Mouse (Mus musculus): ENCODE measurements around the gene Ap2a2.
A peak's percentile ranks its signal among the peaks of the same experiment; 100 is the strongest.

Ap2a2 gene

DNA sequence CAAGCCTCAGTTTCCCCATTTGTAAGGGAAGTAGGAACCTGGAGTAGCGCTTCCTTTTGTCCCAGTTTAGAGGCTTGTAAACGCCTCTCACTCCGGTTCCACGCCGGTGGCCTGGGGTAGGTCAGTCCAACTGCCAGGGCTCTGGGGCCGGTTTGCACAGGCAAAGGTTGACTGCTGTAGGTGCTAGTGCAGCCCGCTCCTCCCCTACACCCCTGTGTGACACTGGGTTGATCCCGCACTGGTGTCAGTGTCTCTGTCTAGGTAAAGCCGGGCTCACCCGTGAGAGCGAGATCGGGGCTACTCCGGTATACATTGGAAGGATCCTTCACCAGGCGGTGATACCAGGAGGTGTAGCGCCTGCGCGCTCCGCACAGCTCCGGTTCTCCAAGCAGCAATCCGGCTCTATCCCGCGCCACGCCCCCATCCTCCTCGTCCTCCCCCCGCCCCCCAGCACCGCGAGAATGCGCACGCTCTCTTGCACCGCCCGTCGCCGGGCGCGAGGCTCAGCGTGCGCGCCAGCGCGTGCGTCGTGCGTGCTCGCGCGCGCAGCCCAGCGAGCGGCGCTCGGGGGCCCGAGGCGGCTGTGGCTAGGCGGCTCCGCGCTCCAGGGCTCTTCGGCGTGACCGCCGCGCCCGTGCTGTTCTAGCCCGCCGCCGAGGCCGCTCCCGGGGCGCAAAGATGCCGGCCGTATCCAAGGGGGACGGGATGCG, at the start of gene Ap2a2:
Ap2a2 (plus strand) TSS at position 492 of the 710 bp plus-strand sequence.
- peak; percentile 93 for DNase-seq

DNA sequence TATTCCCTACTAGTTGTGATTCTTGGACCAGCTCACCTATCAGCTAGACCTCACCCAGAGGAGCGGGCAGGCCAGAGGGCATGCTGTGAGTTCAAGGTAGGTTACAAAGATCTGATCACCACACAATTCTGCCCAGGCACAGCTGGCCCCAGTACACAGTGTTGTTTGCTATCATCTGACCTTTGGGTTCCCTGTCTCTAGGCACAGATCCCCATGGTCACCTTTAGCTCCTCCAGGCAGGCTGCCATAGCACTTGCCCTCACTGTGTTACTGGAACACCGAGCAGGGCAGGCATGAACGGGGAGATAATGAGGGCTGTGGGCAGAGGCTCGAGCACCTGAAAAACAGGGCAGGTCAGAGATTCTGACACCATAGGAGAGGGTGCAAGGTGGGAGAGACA, 44.3 kb upstream of the Ap2a2 start:
- DNase-seq: no peak

DNA sequence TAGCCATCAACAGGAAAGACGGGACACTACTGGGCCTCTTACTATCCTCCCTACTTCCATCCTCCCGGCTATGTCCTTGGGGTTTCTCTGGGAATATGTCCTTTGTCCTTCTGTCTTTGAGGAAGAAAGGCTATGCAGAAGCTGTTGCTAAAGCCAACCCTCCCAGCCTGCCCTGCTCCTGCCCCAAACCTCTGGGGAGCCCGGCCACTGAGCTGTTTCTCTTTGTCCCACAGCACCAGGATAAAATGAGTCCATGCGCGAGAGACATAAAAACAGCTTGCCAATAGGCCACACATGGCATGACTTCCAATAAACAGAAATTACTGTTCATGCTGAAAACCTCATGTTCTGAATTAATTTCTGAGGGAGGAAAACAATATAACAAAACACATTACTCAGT, 43.7 kb upstream of the Ap2a2 start:
- no peak for DNase-seq

DNA sequence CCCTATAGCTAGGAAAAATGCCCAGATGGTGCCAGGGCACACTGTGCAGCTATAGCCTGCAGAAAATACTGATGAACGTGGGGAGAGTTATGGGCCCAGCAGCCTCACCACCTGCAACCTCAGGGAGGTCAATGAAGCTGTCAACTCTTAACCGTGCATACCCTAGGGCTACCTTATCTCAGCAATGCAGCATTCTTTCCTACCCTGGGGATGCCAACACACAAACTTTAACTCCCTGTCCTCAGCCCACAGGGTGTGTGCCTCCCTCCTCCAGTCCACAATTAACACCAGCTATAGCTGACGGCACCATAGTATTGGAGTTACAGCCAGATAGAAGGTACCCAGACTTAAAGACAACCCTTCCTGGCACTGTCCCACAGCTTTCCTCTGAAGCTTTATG, 43.0 kb upstream of the Ap2a2 start:
- no peak for DNase-seq

- DNase-seq: no peak
These were observed 42.2 kb upstream of the Ap2a2 start for GRCm38 (mm10) chr7:141519795-141520194.

DNA sequence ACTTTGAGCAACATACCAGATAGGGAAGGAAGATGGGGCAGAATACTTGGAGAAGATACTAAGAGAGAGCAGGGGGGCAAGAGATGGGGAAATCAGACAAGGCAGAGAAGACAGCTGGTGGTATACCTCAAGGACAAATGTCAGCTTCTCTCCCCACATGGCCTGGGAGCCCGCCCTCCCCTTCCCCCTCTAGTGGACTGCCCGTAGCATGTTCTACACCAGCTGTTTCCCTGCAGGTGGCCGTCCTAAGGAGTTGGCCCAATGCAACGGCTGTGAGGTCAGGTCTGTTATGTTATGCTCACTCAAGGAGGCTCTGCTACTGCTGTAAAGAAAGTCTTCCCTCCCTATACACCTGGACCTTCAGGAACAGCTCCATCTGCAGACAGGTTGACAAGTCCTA, 39.0 kb upstream of the Ap2a2 start:
- no peak for DNase-seq

DNA sequence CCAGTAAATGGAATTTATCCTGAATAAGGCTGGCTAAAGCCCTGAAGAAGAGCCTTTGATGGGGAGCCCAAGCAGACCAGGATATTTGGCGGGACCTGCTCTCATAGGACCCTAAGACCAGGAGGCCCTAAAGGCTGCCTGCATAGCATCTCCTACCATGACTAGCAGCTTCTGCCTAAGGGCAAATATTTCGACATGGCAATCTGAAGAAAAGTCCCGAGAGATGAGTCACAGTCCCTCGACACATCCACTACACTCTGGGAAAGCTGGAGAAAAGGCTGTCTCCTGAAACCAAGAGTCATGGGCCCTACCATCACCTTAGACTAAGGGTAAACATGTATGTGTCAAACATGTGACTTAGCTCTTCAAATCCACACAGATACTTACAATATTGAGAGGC, 37.7 kb upstream of the Ap2a2 start:
- no peak for DNase-seq

DNA sequence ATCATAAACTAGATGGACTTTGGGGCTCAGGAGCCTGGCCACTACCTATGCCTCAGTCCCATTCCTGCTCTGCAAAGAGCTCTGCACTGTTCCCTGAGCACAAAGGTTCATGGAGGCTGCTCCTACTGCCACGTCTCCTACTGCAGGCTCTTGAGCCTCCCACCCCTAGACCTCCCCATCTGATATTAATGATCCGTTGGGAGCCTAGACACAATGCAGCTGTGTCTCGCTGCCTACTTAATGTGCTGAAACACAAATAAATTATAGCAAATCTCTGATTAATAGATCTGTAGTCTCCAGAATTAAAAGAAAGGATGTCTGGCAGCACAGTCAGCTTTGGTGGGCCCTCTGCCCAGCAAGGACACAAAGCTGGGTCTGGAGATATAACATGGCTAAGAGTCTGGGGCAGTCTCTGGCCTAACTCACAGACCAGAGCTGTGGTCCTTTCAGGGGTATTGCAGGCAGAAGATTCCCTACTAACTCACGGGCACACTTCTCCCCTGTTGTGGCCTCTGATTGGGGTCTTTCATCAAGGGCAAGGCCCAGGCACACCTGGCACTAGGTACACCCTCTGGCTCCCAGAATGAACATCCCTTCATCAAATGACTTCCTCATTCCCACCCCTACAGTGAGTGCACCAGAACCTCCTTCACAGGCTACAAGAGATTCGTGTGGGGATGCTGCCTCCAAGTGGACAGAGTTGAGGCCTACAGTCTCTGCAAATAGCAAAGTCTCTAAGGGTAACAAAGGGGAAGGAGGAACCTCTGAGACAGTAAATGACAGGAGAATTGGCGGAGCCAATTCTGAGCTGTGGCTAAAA, 37.0 kb upstream of the Ap2a2 start:
- DNase-seq: peak; percentile 71

DNA sequence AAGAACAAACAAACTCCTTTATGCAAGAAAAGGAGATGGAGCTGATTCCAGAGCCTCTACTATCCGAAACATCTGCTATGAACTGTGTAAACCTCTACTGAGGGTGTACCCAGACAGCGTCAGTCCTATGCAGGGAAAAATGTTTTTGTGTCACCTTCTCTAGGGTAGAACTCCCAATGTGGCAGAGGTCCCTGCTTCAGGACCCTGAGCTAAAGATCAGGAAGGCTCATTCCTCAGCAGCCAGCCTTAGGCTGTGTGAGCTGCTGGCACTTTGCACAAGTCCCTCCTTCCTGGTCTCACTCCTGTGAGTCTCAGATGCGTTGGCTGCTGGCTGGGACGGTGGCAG, 36.4 kb upstream of the Ap2a2 start:
- DNase-seq: no peak

- DNase-seq: no peak
These were observed 26.4 kb upstream of the Ap2a2 start for GRCm38 (mm10) chr7:141535570-141535969.

GRCm38 (mm10) chr7:141538852-141539555, 23.0 kb upstream of the Ap2a2 start:
- DNase-seq: no peak

- DNase-seq: peak; percentile 99
These were observed 22.2 kb upstream of the Ap2a2 start, which contains the start of gene Chid1 for GRCm38 (mm10) chr7:141539556-141540311. Gene Chid1, minus strand, starts transcription at chr7:141539857.

GRCm38 (mm10) chr7:141540312-141541081, 21.5 kb upstream of the Ap2a2 start:
- DNase-seq: peak; percentile 60

- DNase-seq: no peak
These were observed 20.3 kb upstream of the Ap2a2 start for GRCm38 (mm10) chr7:141541681-141542080.

- no peak for DNase-seq
These were observed 19.4 kb upstream of the Ap2a2 start for GRCm38 (mm10) chr7:141542588-141542987.

- peak; percentile 48 for DNase-seq
These were observed 17.3 kb upstream of the Ap2a2 start for GRCm38 (mm10) chr7:141544654-141545053.

GRCm38 (mm10) chr7:141549432-141550061, 12.4 kb upstream of the Ap2a2 start:
- no peak for DNase-seq

- DNase-seq: no peak
These were observed 11.5 kb upstream of the Ap2a2 start for GRCm38 (mm10) chr7:141550464-141550863.

GRCm38 (mm10) chr7:141558329-141558776, 3.6 kb upstream of the Ap2a2 start:
- DNase-seq: no peak

GRCm38 (mm10) chr7:141558946-141559345, 3.0 kb upstream of the Ap2a2 start:
- no peak for DNase-seq

GRCm38 (mm10) chr7:141559726-141560325, 2.1 kb upstream of the Ap2a2 start:
- DNase-seq: no peak

Measured in right cerebral cortex, postnatal 14 days (tissue).